Mouse (Mus musculus) liver, embryonic 14.5 days (tissue): ENCODE data around the gene Ntmt1. TPM values are rescaled to one million over a fixed set of nuclear protein-coding genes. Genes with fewer than 3 reads are reported as not detected.
A peak's percentile ranks its signal among the peaks of the same experiment; 100 is the strongest.

Experiments used
- ATAC-seq: fragments of 200-750 bp; cut with Nextera tagmentation; 2 replicates; pipeline ENCODE4 v1.8.0; 2017; ENCODE audit warnings: moderate number of reproducible peaks, mild to moderate bottlenecking, moderate library complexity; ENCODE audit not compliant: insufficient read depth
- DNase-seq, 3 experiments: peaks; one replicate each; pipeline ENCODE4 v3.0.0-alpha.2; 2012 to 2013; ENCODE audit warnings: low read depth in 3 of 3, low spot score in 3 of 3
- H3K27ac ChIP-seq: fragments of 300-500 bp; sonication (generic); 2 replicates; pipeline ENCODE4 v1.5.1; 2014; ENCODE audit warnings: moderate library complexity, mild to moderate bottlenecking, control low read depth, inconsistent platforms
- H3K27me3 ChIP-seq: fragments of 300-500 bp; sonication (generic); 2 replicates; pipeline ENCODE4 v1.6.1; 2014; ENCODE audit warnings: mild to moderate bottlenecking, low read length, moderate library complexity; ENCODE audit not compliant: control insufficient read depth, insufficient read depth
- H3K36me3 ChIP-seq: fragments of 300-500 bp; sonication (generic); replicated peaks from 2 replicates; pipeline ENCODE4 v1.6.1; 2014; ENCODE audit warnings: low read depth; ENCODE audit not compliant: control insufficient read depth, insufficient read depth
- H3K4me1 ChIP-seq, 2 experiments: fragments of 200-500 bp in 1 of 2; fragments of 300-500 bp in 1 of 2; sonication (generic) in 1 of 2; replicated peaks; 2 replicates each; pipeline ENCODE4 v1.6.1; 2012 to 2014; ENCODE audit warnings: antibody characterized with exemption in 1 of 2, inconsistent platforms in 1 of 2, low read length in 1 of 2; ENCODE audit not compliant: control insufficient read depth in 2 of 2, insufficient read depth in 2 of 2
- H3K4me2 ChIP-seq: fragments of 300-500 bp; sonication (generic); 2 replicates; pipeline ENCODE4 v1.6.1; 2014; ENCODE audit warnings: low read depth, mild to moderate bottlenecking, control low read depth, moderate library complexity
- H3K4me3 ChIP-seq, 2 experiments: fragments of 200-500 bp in 1 of 2; fragments of 300-500 bp in 1 of 2; sonication (generic) in 1 of 2; 2 replicates each; pipeline ENCODE4 v1.5.1; 2012 to 2014; ENCODE audit warnings: low read depth in 2 of 2, low read length in 2 of 2, mild to moderate bottlenecking in 2 of 2, control low read depth in 1 of 2, inconsistent platforms in 1 of 2, moderate library complexity in 1 of 2; ENCODE audit not compliant: insufficient read depth in 1 of 2
- H3K9ac ChIP-seq: fragments of 300-500 bp; sonication (generic); replicated peaks from 2 replicates; pipeline ENCODE4 v1.6.1; 2014; ENCODE audit warnings: mild to moderate bottlenecking, control low read depth, moderate library complexity
- H3K9me3 ChIP-seq: fragments of 300-500 bp; sonication (generic); 2 replicates; pipeline ENCODE4 v1.6.1; 2016; ENCODE audit warnings: low read length, mixed read lengths; ENCODE audit not compliant: control insufficient read depth
- CTCF ChIP-seq: IDR thresholded peaks from 2 replicates; pipeline ENCODE4 v1.5.1; 2016; ENCODE audit warnings: antibody characterized with exemption, low read depth, control low read depth
- EP300 ChIP-seq: IDR thresholded peaks from 2 replicates; pipeline ENCODE4 v1.6.1; 2016; ENCODE audit warnings: antibody characterized with exemption, low read depth
- WGBS: fragments of 180-500 bp; shearing (Covaris S2); extraction: QIAGEN DNeasy Blood & Tissue Kit; methylation state at CpG from one replicate; pipeline ENCODE4 v1.1.7; 2014; ENCODE audit not compliant: insufficient replicate concordance; 5-methylcytosine and 5-hydroxymethylcytosine counted together
- polyA plus RNA-seq, 2 experiments: library from polyadenylated mRNA; depleted of rRNA in 1 of 2; stranded (reverse) in 1 of 2; unstranded in 1 of 2; fragments of >200 nt; fragmentation: Nextera tagmentation in 1 of 2; extraction: Ambion mirVana in 1 of 2; gene quantifications; 2 replicates each; pipeline versions ENCODE4 v1.2.1 to v1.2.3; 2012 to 2014

The Ntmt1 gene
- polyA plus RNA-seq, 2 experiments = 14.5 to 23.3 TPM

- DNase-seq (peak; percentile 60 to 77 (median 62)), ATAC-seq (peak; percentile 77)
- TF ChIP-seq CTCF = peak; percentile 81
- TF ChIP-seq EP300 = no peak
- H3K4me1 ChIP-seq = peaks cover 3% of the 10 kb centered on the region in 2 experiments; a peak in 2 of 4 replicates
- H3K27me3 ChIP-seq = peaks cover 9% of the 10 kb centered on the region; the same call in 1 of the 2 replicates
- H3K4me3 ChIP-seq = peak overlapping the region; percentile 33 to 36
- H3K9me3 ChIP-seq = no peaks in the 10 kb centered on the region
- 0 out of 2 replicates have a peak overlapping the region, but pooled peaks have one; percentile 3 for H3K9ac ChIP-seq
- peak overlapping the region; percentile 62 for H3K4me2 ChIP-seq
- H3K27ac ChIP-seq = no peak overlapping the region
- no peaks in the 10 kb centered on the region for H3K36me3 ChIP-seq
- WGBS = 6% methylated on average over 48 of the region's 48 CpGs
Measured at GRCm38 (mm10) chr2:30794179-30795108, 13.2 kb upstream of the Ntmt1 start.

- ATAC-seq = no peak
- DNase-seq = no peak
- no peak overlapping the region for H3K27ac ChIP-seq
- H3K4me3 ChIP-seq = peak overlapping the region in 1 of 2 experiments; percentile 33; a peak in 2 of 4 replicates
- WGBS = 66% methylated on average over 7 of the region's 7 CpGs
- peaks cover 3% of the 10 kb centered on the region in 2 experiments; a peak in 2 of 4 replicates for H3K4me1 ChIP-seq
- H3K36me3 ChIP-seq = no peaks in the 10 kb centered on the region
- H3K27me3 ChIP-seq = peaks cover 18% of the 10 kb centered on the region
- H3K9me3 ChIP-seq = no peaks in the 10 kb centered on the region
- H3K9ac ChIP-seq = 0 out of 2 replicates have a peak overlapping the region, but pooled peaks have one; percentile 3
- TF ChIP-seq CTCF (no peak), EP300 (no peak)
- peak overlapping the region; percentile 62 for H3K4me2 ChIP-seq
Measured at GRCm38 (mm10) chr2:30795271-30795888, 12.2 kb upstream of the Ntmt1 start.

- 53% methylated on average over 5 of the region's 5 CpGs for WGBS
- DNase-seq (no peak), ATAC-seq (no peak)
- Histone ChIP-seq H3K27me3 (peaks cover 23% of the 10 kb centered on the region), H3K9me3 (no peaks in the 10 kb centered on the region), H3K9ac (no peak overlapping the region), H3K4me2 (no peak overlapping the region), H3K4me1 (peaks cover 3% of the 10 kb centered on the region in 2 experiments; a peak in 2 of 4 replicates), H3K36me3 (no peaks in the 10 kb centered on the region), H3K27ac (no peak overlapping the region), H3K4me3 (no peak overlapping the region)
- TF ChIP-seq EP300 (no peak), CTCF (no peak)
Measured at GRCm38 (mm10) chr2:30795889-30796275, 11.7 kb upstream of the Ntmt1 start.

GRCm38 (mm10) chr2:30796382-30796781 is 11.2 kb upstream of the Ntmt1 start:
- ATAC-seq = no peak
- Histone ChIP-seq H3K9me3 (no peaks in the 10 kb centered on the region), H3K27me3 (peaks cover 28% of the 10 kb centered on the region), H3K4me1 (peaks cover 3% of the 10 kb centered on the region in 2 experiments; a peak in 2 of 4 replicates), H3K4me3 (no peak overlapping the region), H3K36me3 (no peaks in the 10 kb centered on the region), H3K4me2 (peak overlapping the region; percentile 30; the same call in 1 of the 2 replicates), H3K27ac (no peak overlapping the region), H3K9ac (no peak overlapping the region)
- no peak for TF ChIP-seq EP300
- no peak for TF ChIP-seq CTCF
- peak; percentile 49 to 55 (median 50) for DNase-seq
- WGBS = 5% methylated on average over 11 of the region's 11 CpGs

GRCm38 (mm10) chr2:30799456-30799855 is 8.2 kb upstream of the Ntmt1 start:
- WGBS = 58% methylated on average over 3 of the region's 3 CpGs
- H3K27me3 ChIP-seq = peaks cover 52% of the 10 kb centered on the region
- no peak for TF ChIP-seq EP300
- TF ChIP-seq CTCF = no peak

More at GRCm38 (mm10) chr2:30799456-30799855, 8.2 kb upstream of the Ntmt1 start:
- H3K36me3 ChIP-seq = no peaks in the 10 kb centered on the region
- no peak overlapping the region for H3K4me3 ChIP-seq
- no peak for DNase-seq
- peaks cover 0 to 3% of the 10 kb centered on the region in 2 experiments; a peak in 1 of 4 replicates for H3K4me1 ChIP-seq
- no peak for ATAC-seq
- no peak overlapping the region for H3K9ac ChIP-seq
- no peaks in the 10 kb centered on the region for H3K9me3 ChIP-seq
- H3K27ac ChIP-seq = no peak overlapping the region
- H3K4me2 ChIP-seq = no peak overlapping the region
